Mouse (Mus musculus): Measurements from ENCODE around the gene Olfr1457. TPM values are rescaled to one million over a fixed set of nuclear protein-coding genes. Genes with fewer than 3 reads are reported as not detected.

Olfr1457 gene
- not detected in 2 replicates for polyA plus RNA-seq (2012; rRNA removed)

- DNase-seq = no peak
- WGBS = 79% methylated on average over 2 of the region's 2 CpGs
- Histone ChIP-seq H3K27ac (ENCODE audit: control insufficient read depth, insufficient read depth, low read length) (no peak within 1 kb of the TSS), H3K4me3 (ENCODE audit: control insufficient read depth, insufficient read depth, low read length) (no peak within 1 kb of the TSS), H3K36me3 (ENCODE audit: control insufficient read depth, insufficient read depth, low read length) (no peaks in the 10 kb centered on the region), H3K27me3 (ENCODE audit: control insufficient read depth, insufficient read depth, low read length) (no peaks in the 10 kb centered on the region), H3K4me1 (replicated peaks; ENCODE audit: control insufficient read depth, insufficient read depth, low read length) (no peaks in the 10 kb centered on the region)
- TF ChIP-seq POLR2A (IDR thresholded peaks at IDR 0.05; ENCODE audit: control insufficient read depth, extremely low read depth, insufficient read depth, low read length, poor library complexity) (no peak), CTCF (IDR thresholded peaks at IDR 0.05; ENCODE audit: borderline replicate concordance, control insufficient read depth, extremely low read depth, insufficient read depth, low read length, poor library complexity) (no peak)
These were observed at the start of gene Olfr1457 for GRCm38 (mm10) chr19:13097791-13098190. Gene Olfr1457 (minus strand): TSS chr19:13097891.

GRCm38 (mm10) chr19:13106675-13107074 lies 9.0 kb upstream of the Olfr1457 start, which contains the start of gene Olfr1458:
Gene Olfr1458 (minus strand): TSS chr19:13106775.
- Histone ChIP-seq H3K4me3 (ENCODE audit: control insufficient read depth, insufficient read depth, low read length) (no peak within 1 kb of the TSS), H3K36me3 (ENCODE audit: control insufficient read depth, insufficient read depth, low read length) (no peaks in the 10 kb centered on the region), H3K27me3 (ENCODE audit: control insufficient read depth, insufficient read depth, low read length) (no peaks in the 10 kb centered on the region), H3K27ac (ENCODE audit: control insufficient read depth, insufficient read depth, low read length) (no peak within 1 kb of the TSS), H3K4me1 (replicated peaks; ENCODE audit: control insufficient read depth, insufficient read depth, low read length) (no peaks in the 10 kb centered on the region)
- WGBS = 88% methylated on average over 3 of the region's 3 CpGs
- TF ChIP-seq CTCF (IDR thresholded peaks at IDR 0.05; ENCODE audit: borderline replicate concordance, control insufficient read depth, extremely low read depth, insufficient read depth, low read length, poor library complexity) = no peak
- TF ChIP-seq POLR2A (IDR thresholded peaks at IDR 0.05; ENCODE audit: control insufficient read depth, extremely low read depth, insufficient read depth, low read length, poor library complexity) = no peak
- DNase-seq = no peak

GRCm38 (mm10) chr19:13093908-13094307 lies 3.8 kb downstream of the Olfr1457 start:
- no peaks in the 10 kb centered on the region for H3K36me3 ChIP-seq (ENCODE audit: control insufficient read depth, insufficient read depth, low read length)
- H3K27ac ChIP-seq (ENCODE audit: control insufficient read depth, insufficient read depth, low read length) = no peak overlapping the region
- DNase-seq = no peak
- TF ChIP-seq POLR2A (IDR thresholded peaks at IDR 0.05; ENCODE audit: control insufficient read depth, extremely low read depth, insufficient read depth, low read length, poor library complexity) (no peak), CTCF (IDR thresholded peaks at IDR 0.05; ENCODE audit: borderline replicate concordance, control insufficient read depth, extremely low read depth, insufficient read depth, low read length, poor library complexity) (no peak)
- no peak overlapping the region for H3K4me3 ChIP-seq (ENCODE audit: control insufficient read depth, insufficient read depth, low read length)
- WGBS = 88% methylated on average over 1 of the region's 1 CpGs
- no peaks in the 10 kb centered on the region for H3K4me1 ChIP-seq (replicated peaks; ENCODE audit: control insufficient read depth, insufficient read depth, low read length)
- no peaks in the 10 kb centered on the region for H3K27me3 ChIP-seq (ENCODE audit: control insufficient read depth, insufficient read depth, low read length)

GRCm38 (mm10) chr19:13060310-13060709 lies 37.4 kb downstream of the Olfr1457 start, which contains the start of gene Olfr1454:
Gene Olfr1454 (plus strand): TSS chr19:13060610.
- Histone ChIP-seq H3K4me3 (ENCODE audit: control insufficient read depth, insufficient read depth, low read length) (no peak within 1 kb of the TSS), H3K36me3 (ENCODE audit: control insufficient read depth, insufficient read depth, low read length) (no peaks in the 10 kb centered on the region), H3K27ac (ENCODE audit: control insufficient read depth, insufficient read depth, low read length) (no peak within 1 kb of the TSS), H3K4me1 (replicated peaks; ENCODE audit: control insufficient read depth, insufficient read depth, low read length) (no peaks in the 10 kb centered on the region), H3K27me3 (ENCODE audit: control insufficient read depth, insufficient read depth, low read length) (no peaks in the 10 kb centered on the region)
- TF ChIP-seq POLR2A (IDR thresholded peaks at IDR 0.05; ENCODE audit: control insufficient read depth, extremely low read depth, insufficient read depth, low read length, poor library complexity) (no peak), CTCF (IDR thresholded peaks at IDR 0.05; ENCODE audit: borderline replicate concordance, control insufficient read depth, extremely low read depth, insufficient read depth, low read length, poor library complexity) (no peak)
- 81% methylated on average over 2 of the region's 2 CpGs for WGBS
- no peak for DNase-seq

Other genes with a start within 250 kb of the Olfr1457 start
- 0.40 and 0.62 TPM in 2 replicates for gene Olfr1444, start 240.6 kb downstream of the Olfr1457 start, polyA plus RNA-seq (2012; rRNA removed)
- 0.09 TPM in 1 of 2 replicates, not detected in the other for gene Olfr1445, start 214.0 kb downstream of the Olfr1457 start, polyA plus RNA-seq (2012; rRNA removed)
- not detected in 2 replicates for gene Olfr1446, start 204.4 kb downstream of the Olfr1457 start, polyA plus RNA-seq (2012; rRNA removed)
- gene Olfr1447, start 194.1 kb downstream of the Olfr1457 start, polyA plus RNA-seq (2012; rRNA removed) = not detected in 2 replicates
- gene Olfr1448, start 173.5 kb downstream of the Olfr1457 start, polyA plus RNA-seq (2012; rRNA removed) = not detected in 2 replicates
- gene Olfr1449, start 167.1 kb downstream of the Olfr1457 start, polyA plus RNA-seq (2012; rRNA removed) = not detected in 2 replicates
- gene Olfr1450, start 147.6 kb downstream of the Olfr1457 start, polyA plus RNA-seq (2012; rRNA removed) = not detected in 2 replicates
- not detected in 2 replicates for gene Olfr1451, start 102.9 kb downstream of the Olfr1457 start, polyA plus RNA-seq (2012; rRNA removed)
- gene Olfr1453, start 69.6 kb downstream of the Olfr1457 start, polyA plus RNA-seq (2012; rRNA removed) = not detected in 2 replicates
- gene Olfr1454, start 37.3 kb downstream of the Olfr1457 start, polyA plus RNA-seq (2012; rRNA removed) = not detected in 2 replicates
- not detected in 2 replicates for gene Olfr1458, start 8.9 kb upstream of the Olfr1457 start, polyA plus RNA-seq (2012; rRNA removed)
- 0.05 TPM in 1 of 2 replicates, not detected in the other for gene Olfr1459, start 51.7 kb upstream of the Olfr1457 start, polyA plus RNA-seq (2012; rRNA removed)
- not detected in 2 replicates for gene Olfr1461, start 65.1 kb upstream of the Olfr1457 start, polyA plus RNA-seq (2012; rRNA removed)
- not detected in 2 replicates for gene Olfr1462, start 87.8 kb upstream of the Olfr1457 start, polyA plus RNA-seq (2012; rRNA removed)
- gene Olfr1463, start 133.4 kb upstream of the Olfr1457 start, polyA plus RNA-seq (2012; rRNA removed) = not detected in 2 replicates
- gene Olfr1465, start 217.7 kb upstream of the Olfr1457 start, polyA plus RNA-seq (2012; rRNA removed) = not detected in 2 replicates
- not detected in 2 replicates for gene Olfr1466, start 241.0 kb upstream of the Olfr1457 start, polyA plus RNA-seq (2012; rRNA removed)